Mouse (Mus musculus) megakaryocyte, embryonic 14.5 days (primary cell): ENCODE measurements around the gene Fam78a.

Experiments used
- FLI1 ChIP-seq: IDR thresholded peaks from 2 replicates; pipeline ENCODE4 v1.6.1; 2012; ENCODE audit warnings: low read length, inconsistent platforms, mixed read lengths
- GATA1 ChIP-seq: IDR thresholded peaks from 3 replicates; pipeline ENCODE4 v1.6.1; 2012; ENCODE audit warnings: mixed read lengths, low read length, inconsistent platforms, borderline replicate concordance

GRCm38 (mm10) chr2:32008311-32008710, 76.3 kb downstream of the Fam78a start:
- TF ChIP-seq GATA1 (no peak), FLI1 (no peak)
